Mouse (Mus musculus) thymus, adult 2 months (tissue): ENCODE results near the gene Nudt22.

ENCODE experiments used
- CTCF ChIP-seq: fragments of 200-500 bp; IDR thresholded peaks from 2 replicates; pipeline ENCODE4 v1.5.1; 2012; ENCODE audit warnings: mild to moderate bottlenecking, control low read depth, low read length, moderate library complexity, borderline replicate concordance; ENCODE audit not compliant: control insufficient read depth, poor library complexity, insufficient read depth; ENCODE audit errors: extremely low read depth
- POLR2A ChIP-seq: fragments of 200-500 bp; IDR thresholded peaks from 2 replicates; pipeline ENCODE4 v1.6.1; 2012; ENCODE audit warnings: mild to moderate bottlenecking, low read length, control low read depth, moderate library complexity; ENCODE audit not compliant: control insufficient read depth, poor library complexity, insufficient read depth; ENCODE audit errors: extremely low read depth

GRCm38 (mm10) chr19:7039088-7039720 lies 43.3 kb upstream of the Nudt22 start:
- 0 out of 2 replicates have a peak, but pooled peaks have one; percentile 7 for TF ChIP-seq CTCF
- TF ChIP-seq POLR2A, result no peak
